Mouse (Mus musculus) kidney, adult 2 months (tissue): ENCODE results near the gene Gm14295. TPM values are rescaled to one million over a fixed set of nuclear protein-coding genes. Genes with fewer than 3 reads are reported as not detected.
"Not testable (repeated sequence)": the region's sequence is repeated elsewhere in the genome, so short reads cannot be mapped to it uniquely, and the experiment has no call there.

ENCODE experiments used
- DNase-seq: peaks from one replicate; pipeline ENCODE4 v3.0.0; 2021
- H3K27ac ChIP-seq: fragments of 200-500 bp; 2 replicates; pipeline ENCODE4 v1.5.1; 2012; ENCODE audit warnings: low read depth, low read length, control low read depth, inconsistent platforms; ENCODE audit not compliant: insufficient read depth
- H3K27me3 ChIP-seq: fragments of 200-500 bp; replicated peaks from 2 replicates; pipeline ENCODE4 v1.6.1; 2012; ENCODE audit warnings: mild to moderate bottlenecking, moderate library complexity, low read length, inconsistent platforms; ENCODE audit not compliant: control insufficient read depth, insufficient read depth
- H3K36me3 ChIP-seq: fragments of 200-500 bp; 2 replicates; pipeline ENCODE4 v1.6.1; 2012; ENCODE audit warnings: mild to moderate bottlenecking, moderate library complexity, low read length, inconsistent platforms; ENCODE audit not compliant: control insufficient read depth, insufficient read depth
- H3K4me1 ChIP-seq: fragments of 200-500 bp; 2 replicates; pipeline ENCODE4 v1.6.1; 2011; ENCODE audit warnings: low read length; ENCODE audit not compliant: control insufficient read depth, insufficient read depth
- H3K4me3 ChIP-seq: fragments of 200-500 bp; 2 replicates; pipeline ENCODE4 v1.5.1; 2011; ENCODE audit warnings: mild to moderate bottlenecking, low read depth, low read length, control low read depth; ENCODE audit not compliant: insufficient read depth
- WGBS: fragments of 180-500 bp; shearing (Covaris S2); methylation state at CpG from one replicate; pipeline ENCODE4 v1.1.7; 2018; 5-methylcytosine and 5-hydroxymethylcytosine counted together
- polyA plus RNA-seq: library from polyadenylated mRNA; depleted of rRNA; stranded (reverse); fragments of >200 nt; gene quantifications from 2 replicates; pipeline ENCODE4 v1.2.3, GENCODE M21; 2012; rRNA removed

Gene Gm14295
- 2.5 and 3.5 TPM in 2 replicates for polyA plus RNA-seq

DNA sequence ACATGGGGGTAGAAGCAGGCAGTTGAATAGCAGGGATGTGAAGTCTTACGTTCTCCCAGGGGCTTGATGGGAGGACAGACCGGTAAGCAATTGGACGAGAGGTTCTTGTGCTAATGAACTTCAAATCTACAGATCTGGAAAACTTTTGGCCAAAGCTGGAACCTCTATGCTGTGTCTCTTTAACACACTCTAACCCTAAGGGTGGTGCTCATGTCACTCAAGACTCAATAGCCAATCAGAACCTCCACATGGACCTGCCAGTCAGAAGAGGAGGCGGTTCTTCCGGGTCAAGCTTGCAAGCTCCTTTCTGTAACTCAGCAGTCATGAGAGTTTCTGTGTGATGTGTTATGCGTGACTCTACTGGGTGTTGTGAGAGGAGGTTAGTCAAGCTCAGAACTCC is at the start of gene Gm14295:
Gene Gm14295 (plus strand): TSS at position 301 of the 400 bp plus-strand sequence.
- peak within 1 kb of the TSS; percentile 80 for H3K4me3 ChIP-seq
- H3K4me1 ChIP-seq, H3K27me3 ChIP-seq, DNase-seq, H3K36me3 ChIP-seq, H3K27ac ChIP-seq: not testable (repeated sequence)
- no CpG with 5 or more reads among the region's 6 CpGs for whole genome bisulfite sequencing

DNA sequence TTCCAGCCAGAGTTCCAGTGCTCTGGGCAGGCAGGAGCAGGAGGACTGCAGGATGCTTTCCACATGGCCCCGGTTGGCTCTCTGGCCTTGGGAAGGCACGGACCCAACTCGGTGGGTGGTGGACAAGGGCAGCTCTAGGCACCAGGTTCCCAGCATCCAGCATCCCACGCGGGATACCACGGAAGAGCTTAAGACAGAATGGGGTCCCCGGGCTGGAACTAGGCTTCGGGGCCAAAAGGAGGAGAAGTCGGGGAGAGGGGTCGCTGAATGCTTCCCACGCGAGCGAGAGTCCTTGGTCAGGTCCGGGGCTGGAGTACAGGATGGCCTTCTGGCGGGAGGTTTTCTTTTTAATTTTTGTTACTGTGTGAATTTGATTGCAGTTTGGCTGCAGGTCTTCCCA is 373 bp downstream of the Gm14295 start:
- H3K4me3 ChIP-seq = peak overlapping the region; percentile 80
- 8% methylated on average over 14 of the region's 15 CpGs for WGBS
- H3K27me3 ChIP-seq, H3K4me1 ChIP-seq, H3K27ac ChIP-seq, DNase-seq, H3K36me3 ChIP-seq: not testable (repeated sequence)

DNA sequence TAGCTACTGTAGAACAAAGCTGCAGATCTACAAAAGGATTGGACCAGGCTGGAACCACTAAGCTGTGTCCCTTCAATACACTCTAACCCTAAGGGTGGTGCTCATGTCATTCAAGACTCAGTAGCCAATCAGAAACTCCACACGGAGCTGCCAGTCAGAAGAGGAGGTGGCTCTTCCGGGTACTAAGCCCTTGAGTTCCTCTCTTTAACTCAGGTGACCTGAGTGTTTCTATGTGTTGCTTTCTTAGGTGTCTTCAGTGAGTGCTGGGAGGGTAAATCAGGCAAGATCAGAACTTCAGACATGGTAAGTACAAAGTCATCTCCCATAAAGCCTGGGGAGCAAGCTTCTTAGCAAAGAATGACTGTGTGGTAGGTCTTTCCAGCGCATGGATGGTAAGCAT is 32.4 kb downstream of the Gm14295 start, which contains the start of gene Gm14408:
Gene Gm14408 (plus strand): TSS at position 301 of the 400 bp plus-strand sequence.
- not testable (repeated sequence) for H3K4me1 ChIP-seq, DNase-seq, H3K27me3 ChIP-seq, H3K36me3 ChIP-seq, H3K27ac ChIP-seq, H3K4me3 ChIP-seq
- WGBS = 93% methylated on average over 1 of the region's 3 CpGs

Other genes with a start within 250 kb of the Gm14295 start
- 3.5 and 4.5 TPM in 2 replicates for gene Gm14308, start 162.3 kb upstream of the Gm14295 start, polyA plus RNA-seq
- 1.8 and 2.6 TPM in 2 replicates for gene Zfp973, start 128.1 kb upstream of the Gm14295 start, polyA plus RNA-seq
- 1.6 and 3.8 TPM in 2 replicates for gene Gm14305, start 90.3 kb upstream of the Gm14295 start, polyA plus RNA-seq
- not detected in 2 replicates for gene Gm14408, start 32.5 kb downstream of the Gm14295 start, polyA plus RNA-seq
- 2.1 and 2.6 TPM in 2 replicates for gene Gm14296, start 129.2 kb downstream of the Gm14295 start, polyA plus RNA-seq
- 2.0 and 6.3 TPM in 2 replicates for gene Gm14419, start 202.3 kb downstream of the Gm14295 start, polyA plus RNA-seq